Mouse (Mus musculus) lung, embryonic 14.5 days (tissue): ENCODE results near the gene Rexo2. TPM values are rescaled to one million over a fixed set of nuclear protein-coding genes. Genes with fewer than 3 reads are reported as not detected.

Experiments used
- ATAC-seq: fragments of 200-750 bp; cut with Nextera tagmentation; 2 replicates; pipeline ENCODE4 v1.8.0; 2017; ENCODE audit warnings: mild to moderate bottlenecking, moderate TSS enrichment, moderate library complexity; ENCODE audit not compliant: insufficient read depth
- DNase-seq: peaks from one replicate; pipeline ENCODE4 v3.0.0-alpha.2; 2015
- H3K27ac ChIP-seq: fragments of 300-500 bp; sonication (generic); 2 replicates; pipeline ENCODE4 v1.5.1; 2014; ENCODE audit warnings: low read depth, mild to moderate bottlenecking, moderate library complexity
- H3K27me3 ChIP-seq: fragments of 300-500 bp; sonication (generic); 2 replicates; pipeline ENCODE4 v1.6.1; 2014; ENCODE audit warnings: low read length, control low read depth; ENCODE audit not compliant: insufficient read depth
- H3K36me3 ChIP-seq: fragments of 300-500 bp; sonication (generic); 2 replicates; pipeline ENCODE4 v1.6.1; 2014; ENCODE audit warnings: control low read depth; ENCODE audit not compliant: insufficient read depth
- H3K4me1 ChIP-seq: fragments of 300-500 bp; sonication (generic); 2 replicates; pipeline ENCODE4 v1.6.1; 2014; ENCODE audit warnings: antibody characterized with exemption, control low read depth; ENCODE audit not compliant: insufficient read depth
- H3K4me2 ChIP-seq: fragments of 300-500 bp; sonication (generic); 2 replicates; pipeline ENCODE4 v1.6.1; 2014; ENCODE audit warnings: mild to moderate bottlenecking
- H3K4me3 ChIP-seq: fragments of 300-500 bp; sonication (generic); 2 replicates; pipeline ENCODE4 v1.5.1; 2014; ENCODE audit warnings: low read depth, low read length
- H3K9ac ChIP-seq: fragments of 300-500 bp; sonication (generic); 2 replicates; pipeline ENCODE4 v1.6.1; 2014
- H3K9me3 ChIP-seq: fragments of 300-500 bp; sonication (generic); 2 replicates; pipeline ENCODE4 v1.6.1; 2016; ENCODE audit warnings: low read depth, low read length, control low read depth
- CTCF ChIP-seq: IDR thresholded peaks from 2 replicates; pipeline ENCODE4 v1.5.1; 2016; ENCODE audit warnings: antibody characterized with exemption, low read depth
- WGBS: fragments of 180-500 bp; shearing (Covaris S2); extraction: QIAGEN DNeasy Blood & Tissue Kit; methylation state at CpG from one replicate; pipeline ENCODE4 v1.1.7; 2014; 5-methylcytosine and 5-hydroxymethylcytosine counted together
- microRNA-seq: library from miRNA; unstranded; fragments of <30 nt; microRNA quantifications from one replicate; pipeline ENCODE4, GENCODE M21; 2016; ENCODE audit warnings: borderline number of aligned reads
- polyA plus RNA-seq: library from polyadenylated mRNA; unstranded; fragments of >200 nt; fragmentation: Nextera tagmentation; extraction: Ambion mirVana; gene quantifications from 2 replicates; pipeline ENCODE4 v1.2.1, GENCODE M21; 2014

The Rexo2 gene
- polyA plus RNA-seq, 1 experiment from 2014 or later = 87.1 TPM

GRCm38 (mm10) chr9:48422382-48422781 lies 58.0 kb downstream of the Rexo2 start:
- DNase-seq = no peak
- H3K9me3 ChIP-seq = no peaks in the 10 kb centered on the region
- H3K4me1 ChIP-seq = no peaks in the 10 kb centered on the region
- H3K4me2 ChIP-seq = no peak overlapping the region
- no peak for ATAC-seq
- no peaks in the 10 kb centered on the region for H3K36me3 ChIP-seq
- WGBS = 81% methylated on average over 8 of the region's 8 CpGs
- H3K27ac ChIP-seq = no peak overlapping the region
- H3K4me3 ChIP-seq = no peak overlapping the region
- TF ChIP-seq CTCF = no peak
- no peak overlapping the region for H3K9ac ChIP-seq
- H3K27me3 ChIP-seq = no peaks in the 10 kb centered on the region

- no peaks in the 10 kb centered on the region for H3K4me1 ChIP-seq
Measured at GRCm38 (mm10) chr9:48421561-48421960, 58.9 kb downstream of the Rexo2 start.

GRCm38 (mm10) chr9:48421029-48421428 lies 59.4 kb downstream of the Rexo2 start:
- H3K4me3 ChIP-seq = no peak overlapping the region
- H3K4me1 ChIP-seq = no peaks in the 10 kb centered on the region
- ATAC-seq (no peak), DNase-seq (no peak)
- no peak overlapping the region for H3K27ac ChIP-seq
- WGBS = 46% methylated on average over 2 of the region's 2 CpGs
- no peak overlapping the region for H3K9ac ChIP-seq
- H3K9me3 ChIP-seq = no peaks in the 10 kb centered on the region
- TF ChIP-seq CTCF = no peak
- no peaks in the 10 kb centered on the region for H3K36me3 ChIP-seq
- H3K27me3 ChIP-seq = no peaks in the 10 kb centered on the region
- H3K4me2 ChIP-seq = no peak overlapping the region

More at GRCm38 (mm10) chr9:48421561-48421960, 58.9 kb downstream of the Rexo2 start:
- H3K9me3 ChIP-seq = no peaks in the 10 kb centered on the region
- no peak overlapping the region for H3K4me2 ChIP-seq
- 72% methylated on average over 2 of the region's 2 CpGs for WGBS
- H3K36me3 ChIP-seq = no peaks in the 10 kb centered on the region
- H3K27ac ChIP-seq = no peak overlapping the region
- H3K4me3 ChIP-seq = no peak overlapping the region
- H3K9ac ChIP-seq = no peak overlapping the region
- no peak for TF ChIP-seq CTCF
- no peaks in the 10 kb centered on the region for H3K27me3 ChIP-seq
- ATAC-seq (no peak), DNase-seq (no peak)

- H3K36me3 ChIP-seq = no peaks in the 10 kb centered on the region
- ATAC-seq (no peak), DNase-seq (no peak)
- H3K4me1 ChIP-seq = no peaks in the 10 kb centered on the region
- no peak overlapping the region for H3K4me3 ChIP-seq
- no peak overlapping the region for H3K27ac ChIP-seq
- WGBS = 76% methylated on average over 7 of the region's 7 CpGs
- no peak overlapping the region for H3K9ac ChIP-seq
- no peaks in the 10 kb centered on the region for H3K27me3 ChIP-seq
- no peak for TF ChIP-seq CTCF
- no peaks in the 10 kb centered on the region for H3K9me3 ChIP-seq
- H3K4me2 ChIP-seq = no peak overlapping the region
Measured at GRCm38 (mm10) chr9:48420437-48420836, 60.0 kb downstream of the Rexo2 start.

- ATAC-seq (no peak), DNase-seq (no peak)
- no peak for TF ChIP-seq CTCF
- H3K27me3 ChIP-seq = no peaks in the 10 kb centered on the region
- H3K27ac ChIP-seq = no peak overlapping the region
- H3K36me3 ChIP-seq = no peaks in the 10 kb centered on the region
- no peak overlapping the region for H3K4me3 ChIP-seq
- no peak overlapping the region for H3K9ac ChIP-seq
- H3K4me1 ChIP-seq = no peaks in the 10 kb centered on the region
- no peaks in the 10 kb centered on the region for H3K9me3 ChIP-seq
- no peak overlapping the region for H3K4me2 ChIP-seq
- 60% methylated on average over 8 of the region's 8 CpGs for WGBS
Measured at GRCm38 (mm10) chr9:48418829-48419228, 61.6 kb downstream of the Rexo2 start.

Small RNAs within 50 kb of the gene (microRNA-seq; reads per million reads assigned to microRNA genes)
- not detected for gene Gm23653

Other genes starting within 250 kb of the Rexo2 start
- gene Nxpe2, start 127.2 kb downstream of the Rexo2 start, polyA plus RNA-seq = 0.99 and 1.1 TPM in 2 replicates
- 123 and 128 TPM in 2 replicates for gene Rbm7, start 14.7 kb upstream of the Rexo2 start, polyA plus RNA-seq
- 21.8 and 22.9 TPM in 2 replicates for gene Gm5617, start 14.8 kb upstream of the Rexo2 start, polyA plus RNA-seq
- gene Nnmt, start 124.5 kb upstream of the Rexo2 start, polyA plus RNA-seq = 0.61 and 0.71 TPM in 2 replicates